Mouse (Mus musculus) ZHBTc4 (cell line): Measurements from ENCODE around the gene Pacrg.
A peak's percentile ranks its signal among the peaks of the same experiment; 100 is the strongest.

Source experiments
- DNase-seq: peaks from one replicate; pipeline ENCODE4 v3.0.0-alpha.2; 2011; ENCODE audit warnings: low read depth, low spot score

Gene Pacrg

GRCm38 (mm10) chr17:10840148-10840707 is at the start of gene Pacrg, which contains the start of gene Prkn:
TSS of gene Pacrg (minus strand) at chr17:10840311.
TSS of gene Prkn (plus strand) at chr17:10840384.
- DNase-seq = peak; percentile 99

- DNase-seq = no peak
These were observed 47.8 kb upstream of the Pacrg start for GRCm38 (mm10) chr17:10887924-10888323.

DNA sequence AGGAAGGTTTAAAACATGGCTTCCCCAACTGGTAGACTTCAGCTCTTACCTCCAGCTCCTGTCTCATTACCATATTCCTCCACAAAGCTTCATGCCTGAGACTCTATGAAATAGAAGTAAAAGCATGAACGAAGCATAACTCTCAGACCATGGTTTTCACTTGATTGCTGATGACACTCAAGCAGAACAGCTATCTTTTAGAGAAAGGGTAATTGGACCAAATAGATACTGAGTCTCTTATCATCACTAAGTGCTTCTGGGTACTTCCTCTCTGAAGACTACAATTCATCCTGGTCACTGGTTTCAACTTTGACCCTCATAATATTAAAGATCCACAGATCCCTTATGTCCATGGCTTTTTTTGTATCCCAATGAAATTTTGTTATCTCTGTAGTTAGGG is 42.1 kb upstream of the Pacrg start:
- no peak for DNase-seq

DNA sequence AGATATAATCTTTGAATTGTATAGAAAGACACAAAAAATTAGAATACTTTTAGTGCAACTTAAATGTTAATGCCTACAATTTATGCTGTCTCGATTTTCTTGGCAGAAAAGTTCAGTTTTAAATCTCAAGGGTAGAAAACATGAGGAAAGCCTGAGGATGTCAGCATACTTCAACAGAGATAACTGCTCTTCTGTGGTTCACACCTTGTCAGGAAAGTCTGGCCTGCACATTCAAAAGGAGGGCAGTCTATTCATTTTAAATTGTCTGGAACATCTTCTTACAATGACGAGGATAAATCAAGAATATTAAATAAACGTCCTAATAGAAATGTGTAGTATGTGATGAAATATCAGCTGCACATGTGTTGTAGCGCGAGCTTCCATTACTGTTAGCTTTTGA is 38.9 kb upstream of the Pacrg start:
- DNase-seq = no peak

GRCm38 (mm10) chr17:10874208-10875187 is 34.4 kb upstream of the Pacrg start:
- DNase-seq = no peak

- no peak for DNase-seq
These were observed 14.1 kb upstream of the Pacrg start for GRCm38 (mm10) chr17:10854207-10854606.

- DNase-seq = peak; percentile 83
These were observed 655 bp upstream of the Pacrg start for GRCm38 (mm10) chr17:10840731-10841201.

DNA sequence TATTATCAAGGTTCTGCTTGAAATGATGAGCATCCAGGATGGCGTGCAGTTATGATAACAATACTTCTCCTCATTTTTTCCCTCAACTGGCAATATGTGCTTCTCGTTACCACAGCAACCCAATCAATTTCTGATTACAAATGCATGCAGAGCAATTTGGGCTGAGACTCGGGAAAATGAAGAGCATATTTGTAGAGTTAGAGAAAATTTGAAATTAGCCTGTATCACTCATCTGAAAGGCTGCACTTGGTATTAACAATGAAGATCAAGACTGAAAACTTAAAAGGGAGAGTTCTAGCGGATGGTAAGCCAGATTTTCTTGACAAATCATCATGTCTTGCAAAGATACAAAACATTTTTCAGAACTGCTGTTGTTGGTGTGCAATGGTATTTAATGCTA is 21.1 kb downstream of the Pacrg start:
- no peak for DNase-seq

DNA sequence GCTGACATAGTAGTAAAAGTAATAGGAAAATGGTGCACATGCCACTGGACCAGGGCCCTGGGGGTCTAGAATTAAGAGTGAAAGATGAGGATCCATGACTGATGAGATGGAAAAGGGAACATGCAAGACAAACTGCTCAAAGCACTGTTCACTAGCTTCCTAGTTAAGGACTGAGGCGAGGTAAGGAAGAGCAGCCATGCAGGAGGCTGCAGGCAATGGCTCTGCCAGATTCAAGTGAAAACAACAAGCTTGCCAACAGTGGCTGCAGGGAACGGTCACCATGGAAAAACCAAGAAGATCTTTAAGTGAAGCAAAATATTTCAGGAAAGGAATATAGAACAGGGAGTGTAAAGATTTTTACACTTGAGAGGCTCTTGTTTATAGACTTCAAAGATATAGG is 31.5 kb downstream of the Pacrg start:
- DNase-seq = no peak

- no peak for DNase-seq
These were observed 32.7 kb downstream of the Pacrg start for GRCm38 (mm10) chr17:10807261-10807998.

DNA sequence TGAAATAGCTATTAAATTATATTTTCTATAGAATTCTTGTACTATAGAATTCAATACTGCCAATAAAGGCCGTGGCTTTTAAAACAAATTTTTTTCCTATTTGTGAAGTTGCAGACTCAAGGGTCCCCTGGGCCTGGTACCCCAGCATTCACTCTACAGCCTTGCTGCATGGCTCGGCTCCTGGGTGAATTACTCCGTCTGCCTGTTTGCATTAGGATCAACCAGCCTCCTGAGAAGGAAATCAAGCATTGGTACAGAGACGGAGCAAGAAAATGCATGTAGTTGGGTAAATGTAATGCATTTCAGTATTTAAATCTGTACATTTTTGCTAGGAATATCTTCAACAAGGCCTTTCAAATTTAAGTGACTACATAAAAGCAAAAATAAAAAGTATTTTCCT is 33.4 kb downstream of the Pacrg start:
- DNase-seq = no peak

DNA sequence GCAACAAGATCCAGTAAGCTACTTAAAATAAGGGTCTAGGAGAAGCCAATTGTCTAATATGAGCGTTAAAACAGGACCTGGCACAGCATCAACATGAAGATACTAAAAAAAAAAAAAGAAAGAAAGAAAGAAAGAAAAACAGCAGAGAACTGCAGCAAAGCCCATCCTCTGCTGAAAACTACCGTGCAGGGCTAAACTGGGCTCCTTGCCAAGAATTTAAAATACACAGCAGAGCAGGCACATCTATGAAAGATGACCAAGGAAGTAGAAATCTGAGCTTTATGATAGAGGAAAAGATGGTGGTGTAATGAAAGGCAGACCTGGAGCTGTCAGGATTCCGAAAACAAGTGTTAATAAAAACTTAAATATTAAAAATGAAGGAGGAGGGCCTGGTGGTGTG is 48.5 kb downstream of the Pacrg start:
- no peak for DNase-seq

- DNase-seq = no peak
These were observed 55.6 kb downstream of the Pacrg start for GRCm38 (mm10) chr17:10784401-10784920.

- DNase-seq = no peak
These were observed 63.6 kb downstream of the Pacrg start for GRCm38 (mm10) chr17:10776503-10776902.

- DNase-seq = no peak
These were observed 65.6 kb downstream of the Pacrg start for GRCm38 (mm10) chr17:10774468-10774867.

GRCm38 (mm10) chr17:10772207-10772606 is 67.9 kb downstream of the Pacrg start:
- DNase-seq = peak; percentile 45

GRCm38 (mm10) chr17:10769873-10770272 is 70.2 kb downstream of the Pacrg start:
- no peak for DNase-seq

- no peak for DNase-seq
These were observed 73.2 kb downstream of the Pacrg start for GRCm38 (mm10) chr17:10766735-10767406.

GRCm38 (mm10) chr17:10764343-10764742 is 75.8 kb downstream of the Pacrg start:
- no peak for DNase-seq

GRCm38 (mm10) chr17:10757455-10757854 is 82.7 kb downstream of the Pacrg start:
- no peak for DNase-seq
